Mouse (Mus musculus) monocyte, adult 2 months (primary cell): ENCODE results near the gene Zfp119b.

ENCODE experiments used
- DNase-seq, 2 experiments: peaks; one replicate each; pipeline ENCODE4 v3.0.0; 2022; ENCODE audit warnings: low spot score in 2 of 2, low read depth in 1 of 2

Zfp119b gene

DNA sequence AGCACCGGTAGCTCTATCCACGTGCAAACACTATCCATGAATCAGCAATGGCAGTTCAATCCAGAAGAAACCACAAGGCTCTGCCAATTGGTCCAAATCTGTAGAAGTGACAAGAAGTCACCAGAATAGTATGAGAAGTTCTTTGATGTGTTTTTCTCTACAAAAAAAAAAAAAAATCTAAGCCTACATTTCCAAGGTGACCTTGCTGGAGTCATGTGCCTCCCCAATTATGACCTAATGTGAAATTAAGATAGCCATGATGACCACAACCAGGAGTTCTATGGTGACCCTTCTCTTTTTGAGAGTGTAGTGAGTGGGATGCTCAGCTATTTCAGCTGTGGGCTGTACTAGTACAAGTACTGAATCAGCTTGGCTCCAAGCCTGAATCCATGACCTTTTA lies at the start of gene Zfp119b:
TSS of gene Zfp119b (minus strand) at position 101 of the 400 bp plus-strand sequence.
- DNase-seq, result no peak

DNA sequence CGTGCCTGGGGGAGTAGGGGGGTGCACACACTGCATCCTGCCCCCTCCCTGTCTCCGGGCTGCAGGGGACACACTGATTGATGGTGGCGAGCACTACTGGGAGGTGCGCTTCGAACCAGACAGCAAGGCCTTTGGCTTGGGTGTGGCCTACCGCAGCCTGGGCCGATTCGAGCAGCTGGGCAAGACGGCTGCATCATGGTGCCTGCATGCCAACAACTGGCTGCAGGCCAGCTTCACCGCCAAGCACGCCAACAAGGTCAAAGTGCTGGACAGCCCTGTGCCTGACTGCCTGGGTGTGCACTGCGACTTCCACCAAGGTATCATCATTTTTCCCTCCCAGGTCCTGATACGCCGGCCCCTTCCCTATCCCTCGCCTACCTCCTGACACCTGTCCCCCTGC lies 46.7 kb upstream of the Zfp119b start:
- no peak for DNase-seq

GRCm38 (mm10) chr17:55990278-55990898 lies 41.1 kb upstream of the Zfp119b start:
- no peak for DNase-seq

DNA sequence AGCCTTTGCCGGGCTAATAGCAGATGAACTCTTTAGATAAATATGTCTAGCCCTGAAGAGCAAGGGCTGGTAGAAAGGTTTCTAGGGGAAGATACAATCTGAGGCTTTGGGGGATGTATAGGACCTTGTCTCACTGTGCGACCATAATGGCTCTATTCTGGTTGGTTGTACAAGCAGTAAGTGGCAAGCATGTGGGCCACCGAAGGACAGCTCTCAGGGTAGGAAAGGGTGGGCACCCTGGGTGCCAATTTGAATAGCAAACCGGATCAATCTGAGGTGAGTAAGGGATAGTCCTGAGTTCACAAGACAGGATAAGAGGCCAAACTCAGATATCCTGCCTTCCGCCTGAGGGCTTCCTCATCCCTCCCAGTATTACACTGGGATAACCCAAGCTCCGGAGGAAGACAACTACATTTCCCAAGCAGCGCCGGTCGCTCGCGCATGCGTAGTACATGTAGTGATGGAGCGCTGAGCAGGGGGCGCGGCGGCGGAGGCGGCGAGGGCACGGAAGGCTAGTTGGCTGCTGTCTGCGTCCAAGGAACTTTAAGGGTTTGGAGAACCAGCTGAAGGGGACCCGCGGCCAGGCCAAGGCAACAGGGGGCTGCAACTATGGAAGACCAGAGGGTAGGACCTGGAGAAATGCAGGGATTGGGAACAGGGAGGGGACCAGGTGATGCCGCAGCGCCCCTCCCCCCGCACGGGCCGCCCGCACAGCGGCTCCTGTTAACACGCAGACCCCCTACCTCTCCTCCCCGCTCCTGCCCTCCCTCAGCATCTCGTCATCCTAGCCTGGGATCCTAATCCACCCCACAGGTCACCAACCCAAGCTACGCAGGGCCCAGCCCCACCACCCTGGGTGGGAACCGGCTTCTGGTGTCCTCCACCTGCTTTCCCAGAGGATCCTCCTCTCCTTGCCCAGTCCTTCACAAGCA lies 37.0 kb upstream of the Zfp119b start, which contains the start of gene Fsd1:
TSS of gene Fsd1 (plus strand) at position 480 of the 932 bp plus-strand sequence.
- no peak for DNase-seq

DNA sequence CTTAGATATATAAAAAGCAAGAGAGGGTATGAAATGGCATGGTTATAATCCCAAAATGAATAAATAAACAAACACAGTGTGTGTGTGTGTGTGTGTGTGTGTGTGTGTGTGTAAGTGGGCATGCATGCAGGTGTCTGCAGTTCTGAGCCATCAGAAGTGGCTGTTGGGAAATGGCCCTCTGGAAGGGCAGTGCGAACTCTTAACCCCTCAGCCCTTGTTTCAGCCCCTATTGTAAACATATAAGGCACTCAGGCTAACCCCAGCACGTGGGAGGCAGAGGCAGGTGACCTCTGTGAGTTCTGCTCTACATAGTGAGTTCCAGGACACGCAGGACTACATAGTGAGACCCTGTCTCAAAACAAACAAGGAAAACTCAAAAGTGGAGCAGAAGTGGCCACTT lies 28.0 kb upstream of the Zfp119b start:
- no peak for DNase-seq

GRCm38 (mm10) chr17:55976255-55976862 lies 27.1 kb upstream of the Zfp119b start:
- DNase-seq, result peak in 1 of 2 experiments; percentile 51

DNA sequence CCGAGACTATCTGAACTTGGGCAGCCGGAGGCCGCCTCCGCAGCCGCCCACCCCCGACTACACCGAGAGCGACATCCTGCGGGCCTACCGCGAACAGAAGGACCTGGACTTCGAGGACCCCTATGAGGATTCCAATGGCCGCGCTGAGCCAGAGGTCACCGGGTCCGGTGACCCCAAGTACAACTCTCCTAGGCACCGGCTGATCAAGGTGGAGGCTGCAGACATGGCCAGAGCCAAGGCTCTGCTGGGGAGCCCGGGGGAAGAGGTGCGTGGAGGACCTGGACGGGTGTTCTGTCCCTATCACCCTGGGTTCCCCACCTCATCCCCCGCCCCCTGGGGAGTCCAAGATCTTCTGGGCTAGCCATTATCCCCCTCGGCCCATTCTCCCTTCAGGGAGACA lies 22.2 kb upstream of the Zfp119b start:
- no peak for DNase-seq

- DNase-seq, result no peak
Observed at GRCm38 (mm10) chr17:55969966-55970891, 20.9 kb upstream of the Zfp119b start, which contains the start of gene Shd. Shd (plus strand) TSS chr17:55970467.

DNA sequence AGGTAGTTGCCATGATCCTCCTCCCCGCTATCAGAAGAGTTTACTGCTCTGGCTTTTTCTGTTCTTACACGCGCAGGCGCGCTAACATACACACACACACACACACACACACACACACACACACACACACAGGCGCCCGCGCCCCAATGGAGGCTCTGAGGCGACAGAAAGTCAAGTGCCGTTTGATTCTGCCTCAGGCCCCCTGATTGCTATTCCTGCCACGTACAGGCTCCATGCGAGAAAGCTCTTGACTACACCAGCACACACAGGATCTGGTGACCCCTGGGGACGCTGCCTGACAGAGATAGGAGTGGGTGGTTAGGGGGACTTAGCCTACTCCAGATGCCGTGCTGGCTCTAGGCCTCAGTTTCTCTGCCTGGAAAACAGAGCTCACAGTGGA lies 20.3 kb upstream of the Zfp119b start:
- DNase-seq, result no peak

GRCm38 (mm10) chr17:55968210-55968609 lies 18.9 kb upstream of the Zfp119b start:
- no peak for DNase-seq

DNA sequence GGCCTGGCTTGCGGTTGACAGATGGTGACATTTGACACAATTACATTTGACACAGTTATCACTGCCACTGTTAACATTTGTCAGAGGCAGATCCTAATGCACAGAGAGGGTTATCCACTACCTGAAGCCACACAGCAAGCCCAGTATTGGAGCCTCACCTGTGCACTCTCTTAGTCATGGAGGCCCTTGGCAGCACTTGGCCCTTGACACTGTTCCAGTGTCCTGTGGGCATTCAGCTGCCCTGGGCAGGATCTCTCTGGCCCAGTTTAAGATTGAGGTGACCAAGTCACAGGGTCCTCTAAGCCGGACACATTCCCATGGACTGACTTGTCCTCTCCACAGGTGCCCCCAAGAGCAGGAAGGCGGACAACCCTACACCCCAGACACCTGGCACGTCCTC lies 17.9 kb upstream of the Zfp119b start:
- no peak for DNase-seq

GRCm38 (mm10) chr17:55964996-55965395 lies 15.7 kb upstream of the Zfp119b start:
- DNase-seq, result no peak

GRCm38 (mm10) chr17:55964496-55964895 lies 15.2 kb upstream of the Zfp119b start:
- DNase-seq, result no peak

GRCm38 (mm10) chr17:55963171-55963570 lies 13.9 kb upstream of the Zfp119b start:
- no peak for DNase-seq

GRCm38 (mm10) chr17:55961631-55962030 lies 12.3 kb upstream of the Zfp119b start:
- DNase-seq, result no peak

DNA sequence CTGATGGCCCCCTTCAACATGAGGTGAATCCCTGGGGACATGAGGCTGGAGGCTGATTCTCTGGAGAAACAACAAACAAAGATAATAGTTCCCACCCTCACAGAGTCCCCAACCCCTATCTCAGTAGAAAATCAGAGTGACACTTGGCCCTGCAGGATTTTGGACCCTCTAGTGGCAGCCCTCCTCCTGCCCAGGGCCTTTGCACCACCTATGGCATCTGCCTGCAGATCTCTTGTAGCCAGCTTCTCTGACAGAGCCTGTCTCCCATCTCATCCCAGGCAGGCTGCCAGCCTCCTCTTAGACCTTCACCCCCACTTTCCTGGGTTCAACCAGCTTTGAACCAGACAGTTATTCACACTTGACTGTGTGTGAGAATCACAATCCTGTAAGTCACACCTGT lies 11.5 kb upstream of the Zfp119b start:
- no peak for DNase-seq

DNA sequence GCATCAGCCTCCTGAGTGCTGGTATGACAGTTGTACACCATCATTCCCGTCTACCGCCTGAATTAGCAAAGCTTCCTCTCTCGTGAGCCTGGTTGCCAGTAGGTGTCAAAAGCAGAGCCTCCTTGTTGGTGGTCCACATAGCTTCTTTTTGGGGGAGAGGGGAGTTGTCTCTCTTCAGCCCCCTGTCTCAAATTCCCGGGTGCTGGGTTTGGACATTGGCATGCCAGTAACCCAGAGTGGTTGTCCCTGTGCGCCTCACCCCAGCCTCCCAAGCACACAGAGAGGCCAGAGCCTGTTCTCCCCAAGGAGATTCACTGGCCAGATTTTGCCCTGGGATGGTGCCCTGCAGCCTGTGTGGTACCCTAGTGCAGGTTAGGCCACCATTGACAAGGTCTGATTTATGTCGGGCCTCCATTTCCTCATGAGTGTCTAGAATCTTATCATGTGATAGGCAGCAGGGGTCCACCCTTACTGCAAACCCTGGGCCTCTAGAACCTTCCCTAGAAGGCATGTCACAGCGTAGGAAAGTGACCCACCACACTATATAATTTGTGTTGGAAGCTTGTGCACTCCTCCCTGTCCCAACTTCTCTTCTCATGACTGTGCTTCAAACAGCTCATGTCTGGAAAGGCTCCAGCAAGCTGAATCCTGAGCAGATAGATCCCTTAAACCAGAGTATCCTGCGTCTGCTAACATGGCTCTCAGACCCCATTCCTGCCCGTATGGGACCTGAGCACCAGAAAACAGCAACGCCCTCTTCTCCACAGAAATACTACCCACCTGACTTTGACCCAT lies 10.8 kb upstream of the Zfp119b start:
- no peak for DNase-seq

- peak; percentile 85 to 88 for DNase-seq
Observed at GRCm38 (mm10) chr17:55958918-55959728, 9.8 kb upstream of the Zfp119b start, which contains the start of gene Yju2. Yju2 (plus strand) TSS chr17:55959099.

GRCm38 (mm10) chr17:55958584-55958886 lies 9.2 kb upstream of the Zfp119b start:
- no peak for DNase-seq
